8 mouse cellular contexts compared by ENCODE assay signal in genomic region chr3:129830626-129831025, GRCm38 (mm10). TPM values are rescaled to one million over a fixed set of nuclear protein-coding genes. Genes with fewer than 3 reads are reported as not detected.
A peak's percentile ranks its signal among the peaks of the same experiment; 100 is the strongest.
DNase-seq lines count a peak whose midpoint lies in the region; ATAC-seq and TF ChIP-seq lines count a peak whose summit lies in the region.

No protein-coding gene starts in this region.

- H3K27me3 ChIP-seq in liver, adult 2 months (ENCODE audit: control insufficient read depth, insufficient read depth, low read length), result no peaks in the 10 kb centered on the region
- no peaks in the 10 kb centered on the region for H3K27me3 ChIP-seq in midbrain, embryonic 16.5 days (ENCODE audit: control insufficient read depth, insufficient read depth, low read depth, low read length)

- H3K4me1 ChIP-seq in bone marrow, adult 2 months (ENCODE audit: control insufficient read depth, insufficient read depth, low read length), result no peaks in the 10 kb centered on the region
- H3K4me1 ChIP-seq in liver, adult 2 months (ENCODE audit: control insufficient read depth, insufficient read depth, low read length), result peaks cover 14% of the 10 kb centered on the region
- peaks cover 17% of the 10 kb centered on the region for H3K4me1 ChIP-seq in midbrain, embryonic 16.5 days (ENCODE audit: control insufficient read depth, insufficient read depth, low read length)

- DNase-seq in left cerebral cortex, adult 11 months (ENCODE audit: low spot score), result peak; percentile 30
- DNase-seq in left cerebral cortex, adult 9 months (ENCODE audit: low spot score in 2 of 2), result no peak
- peak; percentile 34 to 52 for DNase-seq in gastrocnemius, postnatal 4 days (ENCODE audit: low spot score in 2 of 2)
- no peak for DNase-seq in liver, adult 2 months (ENCODE audit: extremely low read depth, low read depth, low spot score)
- DNase-seq in layer of hippocampus, adult 9-10 months (ENCODE audit: low spot score), result no peak

- H3K9me3 ChIP-seq in midbrain, embryonic 16.5 days (replicated peaks; ENCODE audit: control insufficient read depth, low read length, poor library complexity, severe bottlenecking), result no peaks in the 10 kb centered on the region

- peak overlapping the region; percentile 98 for H3K4me3 ChIP-seq in bone marrow, adult 2 months (replicated peaks; ENCODE audit: control insufficient read depth, low read depth, low read length)
- H3K4me3 ChIP-seq in liver, adult 2 months (ENCODE audit: insufficient read depth, low read depth, low read length), result peak overlapping the region; percentile 81
- peak overlapping the region; percentile 96 for H3K4me3 ChIP-seq in midbrain, embryonic 16.5 days (ENCODE audit: low read depth, low read length)

- WGBS in bone marrow, adult 2 months, result under 1% methylated on average over 45 of the region's 45 CpGs
- under 1% methylated on average over 42 of the region's 45 CpGs for WGBS in liver, adult 2 months
- WGBS in midbrain, embryonic 16.5 days, result under 1% methylated on average over 33 of the region's 45 CpGs

- TF ChIP-seq POLR2A in bone marrow, adult 2 months (IDR thresholded peaks at IDR 0.05; ENCODE audit: borderline replicate concordance, control insufficient read depth, low read depth, low read length), result no peak
- no peak for TF ChIP-seq POLR2A in liver, adult 2 months (IDR thresholded peaks at IDR 0.05; ENCODE audit: extremely low read depth, insufficient read depth, low read length)

- TF ChIP-seq CTCF in bone marrow, adult 2 months (IDR thresholded peaks at IDR 0.05; ENCODE audit: control insufficient read depth, insufficient read depth, low read length), result no peak
- no peak for TF ChIP-seq CTCF in liver, adult 2 months (IDR thresholded peaks at IDR 0.05; ENCODE audit: low read depth, low read length)

- H3K36me3 ChIP-seq in liver, adult 2 months (ENCODE audit: control insufficient read depth, insufficient read depth, low read length), result peaks cover 4% of the 10 kb centered on the region; the same call in 1 of the 2 replicates
- peaks cover 2% of the 10 kb centered on the region for H3K36me3 ChIP-seq in midbrain, embryonic 16.5 days (ENCODE audit: control insufficient read depth, insufficient read depth, low read length)

- H3K79me2 ChIP-seq in liver, adult 2 months (ENCODE audit: control insufficient read depth, insufficient read depth, low read length), result peaks cover 17% of the 10 kb centered on the region

- H3K9ac ChIP-seq in liver, adult 2 months (ENCODE audit: low read depth, low read length), result peak overlapping the region; percentile 77
- peak overlapping the region; percentile 75 for H3K9ac ChIP-seq in midbrain, embryonic 16.5 days (ENCODE audit: low read depth, low read length)

- ATAC-seq in midbrain, embryonic 16.5 days, result no peak; the same call in 1 of the 2 replicates
- ATAC-seq in erythroid progenitor cell, adult 5-6 weeks (replicated peaks; ENCODE audit: low FRiP score, poor library complexity, severe bottlenecking), result no peak

- H3K27ac ChIP-seq in bone marrow, adult 2 months (ENCODE audit: control insufficient read depth, insufficient read depth, low read depth, low read length, poor library complexity), result peak overlapping the region; percentile 92
- H3K27ac ChIP-seq in liver, adult 2 months (replicated peaks; ENCODE audit: insufficient read depth, low read depth, low read length), result peak overlapping the region; percentile 81
- H3K27ac ChIP-seq in midbrain, embryonic 16.5 days (ENCODE audit: low read length), result peak overlapping the region; percentile 83

- peak overlapping the region; percentile 84 for H3K4me2 ChIP-seq in midbrain, embryonic 16.5 days (ENCODE audit: low read length)

RNA-seq across cellular contexts. Expression of gene Gar1, which starts 0.6 kb away (rescaled TPM):
- polyA plus RNA-seq in bone marrow, adult 2 months (2011; ENCODE audit: insufficient read depth, insufficient read length, low replicate concordance, missing spikeins), result 84.0 and 115 TPM in 2 replicates
- 10 to 100 TPM; 38.8 to 48.7 TPM for total RNA-seq in gastrocnemius, postnatal 4 days (2021)
- 2.8 and 4.5 TPM in 2 replicates for total RNA-seq in liver, adult 2 months (2014; rRNA removed)
- polyA plus RNA-seq in liver, adult 2 months (2012; rRNA removed), result 10.7 and 14.3 TPM in 2 replicates
- 34.7 and 34.9 TPM in 2 replicates for polyA plus RNA-seq in midbrain, embryonic 16.5 days (2015; fragmentation: Nextera tagmentation; extraction: Ambion mirVana)
- 6.3 and 7.6 TPM in 2 replicates for total RNA-seq in erythroid progenitor cell, adult 5-6 weeks (2015; ENCODE audit: low replicate concordance)
- total RNA-seq in erythroid progenitor cell, adult 5-6 weeks (2017; ENCODE audit: low replicate concordance), result not detected in 2 replicates

RNA-seq across cellular contexts. Expression of gene Cfi, which starts 5.1 kb away (rescaled TPM):
- polyA plus RNA-seq in bone marrow, adult 2 months (2011; ENCODE audit: insufficient read depth, insufficient read length, low replicate concordance, missing spikeins), result 2.2 TPM in 1 of 2 replicates, not detected in the other
- total RNA-seq in gastrocnemius, postnatal 4 days (2021), result under 1 TPM; 0.12 to 0.75 TPM
- 755 and 813 TPM in 2 replicates for total RNA-seq in liver, adult 2 months (2014; rRNA removed)
- 250 and 347 TPM in 2 replicates for polyA plus RNA-seq in liver, adult 2 months (2012; rRNA removed)
- polyA plus RNA-seq in midbrain, embryonic 16.5 days (2015; fragmentation: Nextera tagmentation; extraction: Ambion mirVana), result 0.39 and 0.45 TPM in 2 replicates
- not detected in 2 replicates for total RNA-seq in erythroid progenitor cell, adult 5-6 weeks (2015; ENCODE audit: low replicate concordance)
- not detected in 2 replicates for total RNA-seq in erythroid progenitor cell, adult 5-6 weeks (2017; ENCODE audit: low replicate concordance)

RNA-seq across cellular contexts. Expression of gene Rrh, which starts 8.2 kb away (rescaled TPM):
- polyA plus RNA-seq in bone marrow, adult 2 months (2011; ENCODE audit: insufficient read depth, insufficient read length, low replicate concordance, missing spikeins), result not detected in 2 replicates
- total RNA-seq in gastrocnemius, postnatal 4 days (2021), result under 1 TPM; 0.13 to 0.96 TPM
- total RNA-seq in liver, adult 2 months (2014; rRNA removed), result 0.09 TPM in 1 of 2 replicates, not detected in the other
- polyA plus RNA-seq in liver, adult 2 months (2012; rRNA removed), result not detected in 2 replicates
- polyA plus RNA-seq in midbrain, embryonic 16.5 days (2015; fragmentation: Nextera tagmentation; extraction: Ambion mirVana), result 0.16 and 0.19 TPM in 2 replicates
- total RNA-seq in erythroid progenitor cell, adult 5-6 weeks (2015; ENCODE audit: low replicate concordance), result not detected in 2 replicates
- total RNA-seq in erythroid progenitor cell, adult 5-6 weeks (2017; ENCODE audit: low replicate concordance), result not detected in 2 replicates

RNA-seq across cellular contexts. Expression of gene Lrit3, which starts 26.8 kb away (rescaled TPM):
- polyA plus RNA-seq in bone marrow, adult 2 months (2011; ENCODE audit: insufficient read depth, insufficient read length, low replicate concordance, missing spikeins), result not detected in 2 replicates
- not detected for total RNA-seq in gastrocnemius, postnatal 4 days (2021)
- not detected in 2 replicates for total RNA-seq in liver, adult 2 months (2014; rRNA removed)
- polyA plus RNA-seq in liver, adult 2 months (2012; rRNA removed), result not detected in 2 replicates
- polyA plus RNA-seq in midbrain, embryonic 16.5 days (2015; fragmentation: Nextera tagmentation; extraction: Ambion mirVana), result not detected in 2 replicates
- total RNA-seq in erythroid progenitor cell, adult 5-6 weeks (2015; ENCODE audit: low replicate concordance), result not detected in 2 replicates
- not detected in 2 replicates for total RNA-seq in erythroid progenitor cell, adult 5-6 weeks (2017; ENCODE audit: low replicate concordance)

RNA-seq across cellular contexts. Expression of gene Pla2g12a, which starts 47.8 kb away (rescaled TPM):
- polyA plus RNA-seq in bone marrow, adult 2 months (2011; ENCODE audit: insufficient read depth, insufficient read length, low replicate concordance, missing spikeins), result 39.5 and 41.6 TPM in 2 replicates
- 10 to 100 TPM; 19.0 to 19.4 TPM for total RNA-seq in gastrocnemius, postnatal 4 days (2021)
- 11.2 and 30.9 TPM in 2 replicates for total RNA-seq in liver, adult 2 months (2014; rRNA removed)
- polyA plus RNA-seq in liver, adult 2 months (2012; rRNA removed), result 21.7 and 23.4 TPM in 2 replicates
- polyA plus RNA-seq in midbrain, embryonic 16.5 days (2015; fragmentation: Nextera tagmentation; extraction: Ambion mirVana), result 38.4 and 39.4 TPM in 2 replicates
- total RNA-seq in erythroid progenitor cell, adult 5-6 weeks (2015; ENCODE audit: low replicate concordance), result 23.1 and 44.4 TPM in 2 replicates
- 27.0 and 29.7 TPM in 2 replicates for total RNA-seq in erythroid progenitor cell, adult 5-6 weeks (2017; ENCODE audit: low replicate concordance)

Comparison
In these comparisons a context has a peak if more than half of its experiments do, and no peak if none do; other contexts are left out.
1. DNase-seq: peak in left cerebral cortex, adult 11 months (single experiment) and gastrocnemius, postnatal 4 days (2 of 2); none in left cerebral cortex, adult 9 months (0 of 2), liver, adult 2 months (single experiment) and layer of hippocampus, adult 9-10 months (single experiment).
2. RNA of gene Cfi, which starts 5.1 kb away (total RNA-seq): 755 to 813 TPM in liver, adult 2 months; 0.12 to 0.75 TPM in gastrocnemius, postnatal 4 days and not detected in erythroid progenitor cell, adult 5-6 weeks; every median in the first group is over 100 times any median in the second.
3. Peak in every context shown above with its lines, with median percentiles within 50 percentile points of each other: H3K27ac ChIP-seq and H3K4me3 ChIP-seq.